Mouse (Mus musculus) midbrain, embryonic 11.5 days (tissue): ENCODE measurements around the gene Ppp1r27. TPM values are rescaled to one million over a fixed set of nuclear protein-coding genes. Genes with fewer than 3 reads are reported as not detected.

Source experiments
- ATAC-seq: fragments of 200-750 bp; cut with Nextera tagmentation; 2 replicates; pipeline ENCODE4 v1.8.0; 2017; ENCODE audit warnings: moderate TSS enrichment, moderate library complexity; ENCODE audit not compliant: low FRiP score
- DNase-seq: peaks from one replicate; pipeline ENCODE4 v3.0.0; 2015; ENCODE audit warnings: low spot score; ENCODE audit errors: missing footprints
- H3K27ac ChIP-seq: fragments of 300-500 bp; sonication (generic); 2 replicates; pipeline ENCODE4 v1.5.1; 2014; ENCODE audit warnings: low read depth, low read length
- H3K27me3 ChIP-seq: fragments of 300-500 bp; sonication (generic); 2 replicates; pipeline ENCODE4 v1.6.1; 2014; ENCODE audit warnings: mild to moderate bottlenecking, low read length, moderate library complexity, mixed read lengths; ENCODE audit not compliant: control insufficient read depth, insufficient read depth
- H3K36me3 ChIP-seq: fragments of 300-500 bp; sonication (generic); 2 replicates; pipeline ENCODE4 v1.6.1; 2014; ENCODE audit warnings: mild to moderate bottlenecking, low read length, moderate library complexity, mixed read lengths; ENCODE audit not compliant: control insufficient read depth, insufficient read depth
- H3K4me1 ChIP-seq: fragments of 300-500 bp; sonication (generic); 2 replicates; pipeline ENCODE4 v1.6.1; 2014; ENCODE audit warnings: low read length; ENCODE audit not compliant: control insufficient read depth, insufficient read depth
- H3K4me2 ChIP-seq: fragments of 300-500 bp; sonication (generic); 2 replicates; pipeline ENCODE4 v1.6.1; 2014; ENCODE audit warnings: mild to moderate bottlenecking, moderate library complexity
- H3K4me3 ChIP-seq: fragments of 300-500 bp; sonication (generic); 2 replicates; pipeline ENCODE4 v1.5.1; 2014; ENCODE audit warnings: low read depth, low read length
- H3K9ac ChIP-seq: fragments of 300-500 bp; sonication (generic); 2 replicates; pipeline ENCODE4 v1.6.1; 2014; ENCODE audit warnings: low read length
- H3K9me3 ChIP-seq: fragments of 300-500 bp; sonication (generic); 2 replicates; pipeline ENCODE4 v1.6.1; 2016; ENCODE audit warnings: low read length; ENCODE audit not compliant: control insufficient read depth
- WGBS: fragments of 180-500 bp; shearing (Covaris S2); extraction: QIAGEN DNeasy Blood & Tissue Kit; methylation state at CpG from one replicate; pipeline ENCODE4 v1.1.7; 2014; 5-methylcytosine and 5-hydroxymethylcytosine counted together
- polyA plus RNA-seq: library from polyadenylated mRNA; unstranded; fragments of >200 nt; fragmentation: Nextera tagmentation; extraction: Ambion mirVana; gene quantifications from 2 replicates; pipeline ENCODE4 v1.2.1, GENCODE M21; 2014

The Ppp1r27 gene
- polyA plus RNA-seq, 1 experiment from 2014 or later = not detected

GRCm38 (mm10) chr11:120539285-120540014 lies 11.5 kb downstream of the Ppp1r27 start:
- Histone ChIP-seq H3K27me3 (no peaks in the 10 kb centered on the region), H3K4me2 (no peak overlapping the region), H3K36me3 (peaks cover 12% of the 10 kb centered on the region), H3K9ac (peak overlapping the region; percentile 20; the same call in 1 of the 2 replicates), H3K4me1 (peaks cover 14% of the 10 kb centered on the region), H3K4me3 (no peak overlapping the region), H3K9me3 (no peaks in the 10 kb centered on the region), H3K27ac (peak overlapping the region; percentile 28)
- WGBS = 17% methylated on average over 10 of the region's 10 CpGs
- ATAC-seq = peak; percentile 70
- DNase-seq = peak; percentile 90

GRCm38 (mm10) chr11:120538955-120539284 lies 12.0 kb downstream of the Ppp1r27 start:
- H3K4me1 ChIP-seq = peaks cover 14% of the 10 kb centered on the region
- H3K4me2 ChIP-seq = no peak overlapping the region
- 0 out of 2 replicates have a peak overlapping the region, but pooled peaks have one; percentile 16 for H3K27ac ChIP-seq
- no peaks in the 10 kb centered on the region for H3K9me3 ChIP-seq
- ATAC-seq = no peak
- H3K36me3 ChIP-seq = peaks cover 9% of the 10 kb centered on the region
- no peak overlapping the region for H3K9ac ChIP-seq
- H3K4me3 ChIP-seq = no peak overlapping the region
- H3K27me3 ChIP-seq = no peaks in the 10 kb centered on the region
- DNase-seq = no peak
- 52% methylated on average over 8 of the region's 8 CpGs for WGBS

- DNase-seq (no peak), ATAC-seq (no peak)
- peaks cover 7% of the 10 kb centered on the region for H3K36me3 ChIP-seq
- H3K9me3 ChIP-seq = no peaks in the 10 kb centered on the region
- no peak overlapping the region for H3K27ac ChIP-seq
- H3K4me2 ChIP-seq = no peak overlapping the region
- H3K27me3 ChIP-seq = no peaks in the 10 kb centered on the region; the same call in 1 of the 2 replicates
- peaks cover 14% of the 10 kb centered on the region for H3K4me1 ChIP-seq
- H3K4me3 ChIP-seq = no peak overlapping the region
- no peak overlapping the region for H3K9ac ChIP-seq
- 82% methylated on average over 3 of the region's 3 CpGs for WGBS
These were observed 12.4 kb downstream of the Ppp1r27 start for GRCm38 (mm10) chr11:120538485-120538884.

GRCm38 (mm10) chr11:120535804-120536203 lies 15.1 kb downstream of the Ppp1r27 start:
- H3K4me1 ChIP-seq = peaks cover 14% of the 10 kb centered on the region
- H3K4me3 ChIP-seq = no peak overlapping the region
- peaks cover 17% of the 10 kb centered on the region for H3K27me3 ChIP-seq
- H3K9me3 ChIP-seq = no peaks in the 10 kb centered on the region
- WGBS = 69% methylated on average over 3 of the region's 3 CpGs
- ATAC-seq (no peak), DNase-seq (no peak)
- no peak overlapping the region for H3K9ac ChIP-seq
- no peak overlapping the region for H3K27ac ChIP-seq
- no peaks in the 10 kb centered on the region for H3K36me3 ChIP-seq
- no peak overlapping the region for H3K4me2 ChIP-seq

GRCm38 (mm10) chr11:120535145-120535544 lies 15.8 kb downstream of the Ppp1r27 start:
- Histone ChIP-seq H3K9ac (no peak overlapping the region), H3K9me3 (no peaks in the 10 kb centered on the region), H3K36me3 (no peaks in the 10 kb centered on the region), H3K4me1 (peaks cover 14% of the 10 kb centered on the region), H3K4me3 (no peak overlapping the region), H3K27ac (no peak overlapping the region), H3K27me3 (peaks cover 23% of the 10 kb centered on the region), H3K4me2 (no peak overlapping the region)
- ATAC-seq (no peak), DNase-seq (no peak)
- WGBS = 84% methylated on average over 3 of the region's 3 CpGs

GRCm38 (mm10) chr11:120534093-120534492 lies 16.8 kb downstream of the Ppp1r27 start:
- ATAC-seq (no peak), DNase-seq (no peak)
- H3K9ac ChIP-seq = no peak overlapping the region
- H3K36me3 ChIP-seq = no peaks in the 10 kb centered on the region
- H3K27ac ChIP-seq = no peak overlapping the region
- no peak overlapping the region for H3K4me2 ChIP-seq
- no peaks in the 10 kb centered on the region for H3K9me3 ChIP-seq
- peaks cover 3% of the 10 kb centered on the region; the same call in 1 of the 2 replicates for H3K4me1 ChIP-seq
- WGBS = 82% methylated on average over 8 of the region's 8 CpGs
- H3K27me3 ChIP-seq = peaks cover 34% of the 10 kb centered on the region
- no peak overlapping the region for H3K4me3 ChIP-seq

- Histone ChIP-seq H3K9me3 (no peaks in the 10 kb centered on the region), H3K4me1 (no peaks in the 10 kb centered on the region), H3K27me3 (peaks cover 43% of the 10 kb centered on the region), H3K4me3 (no peak overlapping the region), H3K27ac (no peak overlapping the region), H3K9ac (no peak overlapping the region), H3K4me2 (no peak overlapping the region), H3K36me3 (no peaks in the 10 kb centered on the region)
- WGBS = 36% methylated on average over 9 of the region's 9 CpGs
- ATAC-seq = no peak
- no peak for DNase-seq
These were observed 19.3 kb downstream of the Ppp1r27 start for GRCm38 (mm10) chr11:120531646-120532045.

GRCm38 (mm10) chr11:120530085-120530964 lies 20.6 kb downstream of the Ppp1r27 start, which contains the start of gene Gcgr:
TSS of gene Gcgr (plus strand) at chr11:120530699.
- no peaks in the 10 kb centered on the region for H3K4me1 ChIP-seq
- no peaks in the 10 kb centered on the region for H3K36me3 ChIP-seq
- peak; percentile 35; the same call in 1 of the 2 replicates for ATAC-seq

GRCm38 (mm10) chr11:120528903-120529302 lies 22.0 kb downstream of the Ppp1r27 start:
- Histone ChIP-seq H3K36me3 (no peaks in the 10 kb centered on the region), H3K4me1 (no peaks in the 10 kb centered on the region), H3K27me3 (peaks cover 43% of the 10 kb centered on the region), H3K4me2 (no peak overlapping the region), H3K9ac (no peak overlapping the region), H3K9me3 (no peaks in the 10 kb centered on the region), H3K4me3 (no peak overlapping the region), H3K27ac (no peak overlapping the region)
- 41% methylated on average over 4 of the region's 4 CpGs for WGBS
- no peak for DNase-seq
- no peak for ATAC-seq

More at GRCm38 (mm10) chr11:120530085-120530964, 20.6 kb downstream of the Ppp1r27 start, which contains the start of gene Gcgr:
- 8% methylated on average over 56 of the region's 62 CpGs for WGBS
- Histone ChIP-seq H3K9ac (peak within 1 kb of the TSS; percentile 52), H3K4me2 (peak within 1 kb of the TSS; percentile 50), H3K27me3 (peaks cover 43% of the 10 kb centered on the region), H3K4me3 (peak within 1 kb of the TSS; percentile 32), H3K27ac (no peak within 1 kb of the TSS), H3K9me3 (no peaks in the 10 kb centered on the region)
- peak; percentile 93 for DNase-seq
